Mouse (Mus musculus): ENCODE data around the gene Piwil4.

Gene Piwil4

GRCm38 (mm10) chr9:14666071-14666470 is 74.5 kb downstream of the Piwil4 start:
- no peak for DNase-seq

GRCm38 (mm10) chr9:14663591-14663990 is 76.9 kb downstream of the Piwil4 start:
- no peak for DNase-seq

GRCm38 (mm10) chr9:14662876-14663275 is 77.7 kb downstream of the Piwil4 start:
- no peak for DNase-seq

GRCm38 (mm10) chr9:14662138-14662537 is 78.4 kb downstream of the Piwil4 start:
- DNase-seq, result no peak

GRCm38 (mm10) chr9:14657926-14658325 is 82.6 kb downstream of the Piwil4 start:
- no peak for DNase-seq

GRCm38 (mm10) chr9:14654010-14654409 is 86.5 kb downstream of the Piwil4 start:
- no peak for DNase-seq

GRCm38 (mm10) chr9:14652761-14653160 is 87.8 kb downstream of the Piwil4 start:
- no peak for DNase-seq

GRCm38 (mm10) chr9:14647849-14648248 is 92.7 kb downstream of the Piwil4 start:
- DNase-seq, result no peak

GRCm38 (mm10) chr9:14646641-14647040 is 93.9 kb downstream of the Piwil4 start:
- DNase-seq, result no peak
